In genomic region chr12:35072178-35072577, GRCm38 (mm10) we compare ENCODE assay signal across 27 mouse cellular contexts. TPM values are rescaled to one million over a fixed set of nuclear protein-coding genes. Genes with fewer than 3 reads are reported as not detected.
DNase-seq lines count a peak whose midpoint lies in the region; ATAC-seq and TF ChIP-seq lines count a peak whose summit lies in the region.
"Had no signal": no experiment of that assay in that cellular context is flagged by ENCODE, and none has a peak within 500 bp of the region (broad histone marks: within the 10 kb centered on the region; RNA-seq: fewer than 3 reads in every experiment).

No protein-coding gene starts in this region.

- intact Hi-C loops in left cerebral cortex, adult 2 months (cut with DNase I), result no loop called here
- intact Hi-C loops in left cerebral cortex, postnatal 14 days (cut with DNase I), result no loop called here

- ATAC-seq in cerebellum, adult (ENCODE audit: insufficient number of reproducible peaks, low FRiP score, low TSS enrichment), result 0 out of 2 replicates have a peak, but pooled peaks have one; percentile 22
- ATAC-seq: activated CD4-positive, CD25-positive, alpha-beta regulatory T cell, adult 4 months; forebrain, embryonic 15.5 days; hindbrain, embryonic 16.5 days; intestine, embryonic 15.5 days had no signal

- peak overlapping the region; percentile 17; the same call in 1 of the 2 replicates for H3K27ac ChIP-seq in left cerebral cortex, adult 2 months
- H3K27ac ChIP-seq: embryonic facial prominence, embryonic 10.5 days; embryonic facial prominence, embryonic 13.5 days; forebrain, embryonic 12.5 days; forebrain, embryonic 15.5 days; heart, embryonic 15.5 days; hindbrain, embryonic 10.5 days; hindbrain, embryonic 13.5 days; intestine, embryonic 15.5 days had no signal

- TF ChIP-seq CTCF in left cerebral cortex, adult 2 months (IDR thresholded peaks at IDR 0.05), result no peak

- no peak for DNase-seq in cerebellum, postnatal 4 days (ENCODE audit: low spot score in 2 of 2)
- DNase-seq in cerebellum, adult 9-10 months, result peak; percentile 74
- DNase-seq in cerebellum, adult 8-10 months, result no peak
- DNase-seq in left cerebral cortex, adult 2 months (ENCODE audit: extremely low spot score in 1 of 2, low spot score in 2 of 2), result no peak
- no peak for DNase-seq in left cerebral cortex, postnatal 14 days (ENCODE audit: low spot score in 2 of 2)
- DNase-seq in c-Kit-positive CD71-positive TER-119-positive erythroid progenitor cells, embryonic 14.5 days (ENCODE audit: low spot score), result no peak
- DNase-seq: adrenal gland, adult 8-10 months; adrenal gland, postnatal 25 days; embryo, embryonic 11 days; gastrocnemius, postnatal 25 days; heart, adult 18-20 months; heart, postnatal 10 days; heart, postnatal 36 days; kidney, adult 11 months had no signal

- H3K4me3 ChIP-seq in left cerebral cortex, adult 2 months, result no peak overlapping the region
- H3K4me3 ChIP-seq: embryonic facial prominence, embryonic 10.5 days; embryonic facial prominence, embryonic 13.5 days; erythroblast, embryonic 14.5 days; forebrain, embryonic 12.5 days; forebrain, embryonic 15.5 days; heart, embryonic 12.5 days; heart, embryonic 15.5 days; hindbrain, embryonic 10.5 days; hindbrain, embryonic 13.5 days; intestine, embryonic 15.5 days had no signal

RNA-seq across cellular contexts. Expression of gene Snx13, which starts 25.2 kb away (rescaled TPM):
- 10 to 100 TPM; 61.1 to 67.2 TPM for total RNA-seq in left cerebral cortex, adult 2 months (2021)
- total RNA-seq in left cerebral cortex, postnatal 14 days (2021), result 10 to 100 TPM; 54.4 to 58.4 TPM
